Mouse (Mus musculus) hindbrain, postnatal 0 days (tissue): Measurements from ENCODE around the gene Wwox. TPM values are rescaled to one million over a fixed set of nuclear protein-coding genes. Genes with fewer than 3 reads are reported as not detected.

Source experiments
- ATAC-seq: fragments of 200-750 bp; cut with Nextera tagmentation; 2 replicates; pipeline ENCODE4 v1.8.0; 2017; ENCODE audit warnings: mild to moderate bottlenecking, moderate TSS enrichment, moderate library complexity
- DNase-seq: peaks from one replicate; pipeline ENCODE4 v3.0.0-alpha.2; 2015; ENCODE audit warnings: low spot score
- H3K27ac ChIP-seq: fragments of 300-500 bp; sonication (generic); 2 replicates; pipeline ENCODE4 v1.5.1; 2014; ENCODE audit warnings: mild to moderate bottlenecking
- H3K27me3 ChIP-seq: fragments of 300-500 bp; sonication (generic); 2 replicates; pipeline ENCODE4 v1.6.1; 2014; ENCODE audit warnings: low read length, mixed read lengths; ENCODE audit not compliant: insufficient read depth
- H3K36me3 ChIP-seq: fragments of 300-500 bp; sonication (generic); 2 replicates; pipeline ENCODE4 v1.6.1; 2014; ENCODE audit warnings: low read length, mixed read lengths; ENCODE audit not compliant: insufficient read depth
- H3K4me1 ChIP-seq: fragments of 300-500 bp; sonication (generic); 2 replicates; pipeline ENCODE4 v1.6.1; 2014; ENCODE audit warnings: antibody characterized with exemption, low read length, mixed read lengths; ENCODE audit not compliant: insufficient read depth
- H3K4me2 ChIP-seq: fragments of 300-500 bp; sonication (generic); 2 replicates; pipeline ENCODE4 v1.6.1; 2014; ENCODE audit warnings: low read depth, mild to moderate bottlenecking, low read length, moderate library complexity, mixed read lengths
- H3K4me3 ChIP-seq: fragments of 300-500 bp; sonication (generic); 2 replicates; pipeline ENCODE4 v1.5.1; 2014; ENCODE audit warnings: low read length
- H3K9ac ChIP-seq: fragments of 300-500 bp; sonication (generic); replicated peaks from 2 replicates; pipeline ENCODE4 v1.6.1; 2014; ENCODE audit warnings: mild to moderate bottlenecking, low read length, moderate library complexity, mixed read lengths
- H3K9me3 ChIP-seq: fragments of 300-500 bp; sonication (generic); 2 replicates; pipeline ENCODE4 v1.6.1; 2016; ENCODE audit warnings: low read length, mixed read lengths
- CTCF ChIP-seq: IDR thresholded peaks from 2 replicates; pipeline ENCODE4 v1.5.1; 2016; ENCODE audit warnings: antibody characterized with exemption, control low read depth, low read depth
- WGBS: fragments of 180-500 bp; shearing (Covaris S2); extraction: QIAGEN DNeasy Blood & Tissue Kit; methylation state at CpG from one replicate; pipeline ENCODE4 v1.1.7; 2014; 5-methylcytosine and 5-hydroxymethylcytosine counted together
- polyA plus RNA-seq: library from polyadenylated mRNA; unstranded; fragments of >200 nt; fragmentation: Nextera tagmentation; extraction: Ambion mirVana; gene quantifications from 2 replicates; pipeline ENCODE4 v1.2.1, GENCODE M21; 2015
- total RNA-seq: library from RNA; depleted of rRNA; stranded (reverse); fragments of >200 nt; gene quantifications from 2 replicates; pipeline ENCODE4 v1.2.3, GENCODE M21; 2014

Gene Wwox
- total and polyA plus RNA-seq, 2 experiments from 2014 or later = 17.1 to 19.8 TPM

- ATAC-seq (no peak), DNase-seq (no peak)
- no peaks in the 10 kb centered on the region for H3K9me3 ChIP-seq
- H3K4me2 ChIP-seq = no peak overlapping the region
- no peaks in the 10 kb centered on the region for H3K36me3 ChIP-seq
- no peak overlapping the region for H3K9ac ChIP-seq
- no peaks in the 10 kb centered on the region; the same call in 1 of the 2 replicates for H3K4me1 ChIP-seq
- H3K27ac ChIP-seq = no peak overlapping the region
- H3K27me3 ChIP-seq = no peaks in the 10 kb centered on the region
- no peak for TF ChIP-seq CTCF
- no peak overlapping the region for H3K4me3 ChIP-seq
- 80% methylated on average over 18 of the region's 18 CpGs for WGBS
Observed at GRCm38 (mm10) chr8:114505351-114506347, 66.2 kb downstream of the Wwox start.

- WGBS = 25% methylated on average over 7 of the region's 7 CpGs
- peak; percentile 35 for DNase-seq
Observed at GRCm38 (mm10) chr8:114507404-114507803, 67.9 kb downstream of the Wwox start.

GRCm38 (mm10) chr8:114510226-114510625, 70.8 kb downstream of the Wwox start:
- no peak for ATAC-seq
- Histone ChIP-seq H3K27me3 (no peaks in the 10 kb centered on the region), H3K4me2 (no peak overlapping the region), H3K9ac (no peak overlapping the region), H3K4me3 (no peak overlapping the region), H3K27ac (no peak overlapping the region), H3K4me1 (no peaks in the 10 kb centered on the region; the same call in 1 of the 2 replicates), H3K9me3 (no peaks in the 10 kb centered on the region), H3K36me3 (no peaks in the 10 kb centered on the region)
- DNase-seq = no peak
- WGBS = 61% methylated on average over 1 of the region's 1 CpGs
- no peak for TF ChIP-seq CTCF

More at GRCm38 (mm10) chr8:114507404-114507803, 67.9 kb downstream of the Wwox start:
- no peak for TF ChIP-seq CTCF
- Histone ChIP-seq H3K36me3 (no peaks in the 10 kb centered on the region), H3K4me3 (no peak overlapping the region), H3K27me3 (no peaks in the 10 kb centered on the region), H3K9ac (no peak overlapping the region), H3K4me1 (no peaks in the 10 kb centered on the region; the same call in 1 of the 2 replicates), H3K9me3 (no peaks in the 10 kb centered on the region), H3K27ac (no peak overlapping the region), H3K4me2 (no peak overlapping the region)
- ATAC-seq = no peak

- H3K9ac ChIP-seq = no peak overlapping the region
- no peaks in the 10 kb centered on the region for H3K9me3 ChIP-seq
- DNase-seq (no peak), ATAC-seq (no peak)
- TF ChIP-seq CTCF = no peak
- H3K4me1 ChIP-seq = no peaks in the 10 kb centered on the region
- no peak overlapping the region for H3K4me3 ChIP-seq
- no peak overlapping the region for H3K27ac ChIP-seq
- no peaks in the 10 kb centered on the region for H3K36me3 ChIP-seq
- H3K27me3 ChIP-seq = no peaks in the 10 kb centered on the region
- WGBS = 80% methylated on average over 26 of the region's 26 CpGs
- H3K4me2 ChIP-seq = no peak overlapping the region
Observed at GRCm38 (mm10) chr8:114512075-114512935, 72.8 kb downstream of the Wwox start.

- WGBS = 42% methylated on average over 11 of the region's 11 CpGs
- no peak for DNase-seq
- H3K4me2 ChIP-seq = no peak overlapping the region
Observed at GRCm38 (mm10) chr8:114514692-114515091, 75.2 kb downstream of the Wwox start.

GRCm38 (mm10) chr8:114523061-114523460, 83.6 kb downstream of the Wwox start:
- Histone ChIP-seq H3K9me3 (no peaks in the 10 kb centered on the region), H3K4me1 (no peaks in the 10 kb centered on the region), H3K36me3 (no peaks in the 10 kb centered on the region), H3K27ac (no peak overlapping the region), H3K27me3 (no peaks in the 10 kb centered on the region), H3K9ac (no peak overlapping the region), H3K4me2 (no peak overlapping the region), H3K4me3 (no peak overlapping the region)
- TF ChIP-seq CTCF = no peak
- DNase-seq = no peak
- 60% methylated on average over 2 of the region's 2 CpGs for WGBS
- ATAC-seq = no peak

More at GRCm38 (mm10) chr8:114514692-114515091, 75.2 kb downstream of the Wwox start:
- no peak for TF ChIP-seq CTCF
- Histone ChIP-seq H3K27ac (no peak overlapping the region), H3K9me3 (no peaks in the 10 kb centered on the region), H3K9ac (no peak overlapping the region), H3K4me3 (no peak overlapping the region), H3K36me3 (no peaks in the 10 kb centered on the region), H3K4me1 (no peaks in the 10 kb centered on the region), H3K27me3 (no peaks in the 10 kb centered on the region)
- no peak for ATAC-seq
